In genomic region chr15:82252097-82252496, GRCm38 (mm10) we compare ENCODE assay signal across 19 mouse cellular contexts. TPM values are rescaled to one million over a fixed set of nuclear protein-coding genes. Genes with fewer than 3 reads are reported as not detected.
DNase-seq lines count a peak whose midpoint lies in the region.
"Had no signal": no experiment of that assay in that cellular context is flagged by ENCODE, and none has a peak within 500 bp of the region (broad histone marks: within the 10 kb centered on the region; RNA-seq: fewer than 3 reads in every experiment).

1500009C09Rik (plus strand) TSS chr15:82252397.

- peaks cover 8% of the 10 kb centered on the region for H3K4me1 ChIP-seq in heart, embryonic 10.5 days
- H3K4me1 ChIP-seq: embryonic facial prominence, embryonic 15.5 days; limb, embryonic 15.5 days had no signal

- intact Hi-C loops in left cerebral cortex, postnatal 4 days (cut with DNase I), result no loop called here

- no peak within 1 kb of the TSS for H3K27ac ChIP-seq in heart, embryonic 10.5 days
- H3K27ac ChIP-seq: embryonic facial prominence, embryonic 15.5 days; limb, embryonic 15.5 days had no signal

- H3K36me3 ChIP-seq in heart, embryonic 10.5 days, result no peaks in the 10 kb centered on the region
- H3K36me3 ChIP-seq: embryonic facial prominence, embryonic 15.5 days; limb, embryonic 15.5 days had no signal

- no peak for DNase-seq in frontal cortex, adult 2 months (ENCODE audit: extremely low spot score in 1 of 2, low spot score in 1 of 2)
- DNase-seq in frontal cortex, postnatal 10 days (ENCODE audit: low spot score in 2 of 2), result no peak
- no peak for DNase-seq in left cerebral cortex, adult 18-20 months (ENCODE audit: low spot score in 2 of 2)
- no peak for DNase-seq in left cerebral cortex, adult 11 months (ENCODE audit: low spot score)
- no peak for DNase-seq in layer of hippocampus, postnatal 10 days (ENCODE audit: low spot score in 2 of 2)
- DNase-seq in left cerebral cortex, postnatal 4 days, result no peak
- DNase-seq in embryo, embryonic 10.5 days (ENCODE audit: low spot score), result no peak
- no peak for DNase-seq in heart, embryonic 10.5 days (ENCODE audit: low spot score)
- DNase-seq: adrenal gland, postnatal 36 days; kidney, postnatal 14 days; lung, adult 18-20 months had no signal

- 78% methylated on average over 6 of the region's 6 CpGs for WGBS in heart, embryonic 10.5 days

- H3K4me3 ChIP-seq in heart, embryonic 10.5 days, result no peak within 1 kb of the TSS
- H3K4me3 ChIP-seq: embryonic facial prominence, embryonic 15.5 days; limb, embryonic 15.5 days; myocyte had no signal

- peaks cover 13% of the 10 kb centered on the region for H3K27me3 ChIP-seq in heart, embryonic 10.5 days (ENCODE audit: insufficient read depth, poor library complexity, severe bottlenecking)
- H3K27me3 ChIP-seq: embryonic facial prominence, embryonic 15.5 days; limb, embryonic 15.5 days had no signal

- H3K9me3 ChIP-seq in heart, embryonic 10.5 days, result no peaks in the 10 kb centered on the region
- H3K9me3 ChIP-seq: embryonic facial prominence, embryonic 15.5 days; limb, embryonic 15.5 days had no signal

RNA-seq across cellular contexts. Expression of gene 1500009C09Rik, which starts in this region (rescaled TPM):
- polyA plus RNA-seq in frontal cortex, adult 2 months (2012; rRNA removed), result 176 and 182 TPM in 2 replicates
- 100 to 1,000 TPM in 1 of 2 experiments, 10 to 100 TPM in 1; 93.7 to 101 TPM for total RNA-seq in left cerebral cortex, adult 18-20 months (2021)
- total RNA-seq in layer of hippocampus, postnatal 10 days (2021), result 10 to 100 TPM; 79.9 to 88.8 TPM
- 10 to 100 TPM; 70.9 to 77.4 TPM for total RNA-seq in left cerebral cortex, postnatal 4 days (2021)
- polyA plus RNA-seq in heart, embryonic 10.5 days (2016; fragmentation: Nextera tagmentation; extraction: Ambion mirVana), result not detected in 2 replicates
- total RNA-seq: granulocyte monocyte progenitor cell, adult 5-6 weeks; MEL had no signal
- polyA plus RNA-seq: embryonic facial prominence, embryonic 15.5 days; heart, embryonic 16.5 days; intestine, embryonic 16.5 days; limb, embryonic 15.5 days; myocyte; thymus, postnatal 0 days had no signal

Comparison
In these comparisons a context has a peak if more than half of its experiments do, and no peak if none do; other contexts are left out.
1. RNA of gene 1500009C09Rik (polyA plus RNA-seq): 176 to 182 TPM in frontal cortex, adult 2 months; not detected in heart, embryonic 10.5 days; every median in the first group is over 100 times any median in the second.